Mouse (Mus musculus): ENCODE measurements around the gene Taf15.

Gene Taf15

DNA sequence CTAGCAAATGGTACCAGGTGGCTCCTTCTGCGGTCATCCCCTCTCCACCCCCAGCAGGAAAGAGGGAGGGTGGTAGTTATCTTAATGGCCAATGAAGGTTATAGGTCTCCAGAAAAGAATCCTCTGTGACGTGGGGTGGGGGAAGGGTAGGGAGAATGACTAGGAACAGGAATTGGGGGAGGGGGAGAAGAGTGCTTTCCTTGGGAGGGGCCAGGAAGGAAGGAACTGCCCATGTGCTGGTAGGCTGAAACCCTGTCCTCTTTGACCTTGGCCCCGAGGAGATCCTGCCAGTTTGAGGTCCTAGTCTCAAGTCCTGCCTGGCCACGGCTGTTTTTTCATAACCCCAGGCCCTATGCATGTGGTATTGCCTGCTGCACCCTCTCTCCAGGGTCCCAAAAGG lies 23.6 kb upstream of the Taf15 start:
- no peak for TF ChIP-seq NANOG (IDR thresholded peaks at IDR 0.05; ENCODE audit: borderline replicate concordance, low read length)
- no peak for TF ChIP-seq CTCF (conservative IDR thresholded peaks at IDR 0.05; ENCODE audit: low read length)
- TF ChIP-seq POU5F1 (IDR thresholded peaks at IDR 0.05; ENCODE audit: borderline replicate concordance, low read length) = no peak
- Histone ChIP-seq H3K9me3 (ENCODE audit: low read length) (no peaks in the 10 kb centered on the region), H3K27me3 (ENCODE audit: insufficient read depth, low read length) (peaks cover 33% of the 10 kb centered on the region), H3K4me3 (replicated peaks; ENCODE audit: low read length) (peak overlapping the region; percentile 41), H3K4me1 (replicated peaks; ENCODE audit: low read depth, low read length) (peaks cover 54% of the 10 kb centered on the region), H3K36me3 (ENCODE audit: insufficient read depth, low read length) (no peaks in the 10 kb centered on the region)

DNA sequence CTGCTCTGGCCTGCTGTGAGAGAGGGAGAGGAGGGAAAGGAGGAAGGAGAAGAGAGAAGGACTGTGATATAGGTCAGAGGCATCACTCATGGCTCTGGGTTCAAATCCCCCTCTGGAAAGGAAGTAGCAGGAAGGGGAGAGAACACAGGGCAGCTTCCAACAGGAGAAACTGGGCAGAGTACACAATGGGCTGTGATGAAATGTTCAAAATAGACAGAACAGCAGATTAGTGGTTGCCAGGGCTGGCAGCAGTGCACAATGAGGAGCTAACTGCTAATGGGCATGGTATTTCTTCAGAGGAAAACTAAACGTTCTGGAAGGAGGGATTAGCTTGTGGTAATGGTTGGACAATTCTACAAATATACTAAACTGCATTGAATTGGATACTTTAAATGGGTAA lies 22.3 kb upstream of the Taf15 start:
- no peaks in the 10 kb centered on the region for H3K9me3 ChIP-seq (ENCODE audit: low read length)
- no peaks in the 10 kb centered on the region for H3K36me3 ChIP-seq (ENCODE audit: insufficient read depth, low read length)
- peaks cover 54% of the 10 kb centered on the region for H3K4me1 ChIP-seq (replicated peaks; ENCODE audit: low read depth, low read length)
- TF ChIP-seq POU5F1 (IDR thresholded peaks at IDR 0.05; ENCODE audit: borderline replicate concordance, low read length) (no peak), NANOG (IDR thresholded peaks at IDR 0.05; ENCODE audit: borderline replicate concordance, low read length) (no peak), CTCF (conservative IDR thresholded peaks at IDR 0.05; ENCODE audit: low read length) (no peak)
- peaks cover 20% of the 10 kb centered on the region for H3K27me3 ChIP-seq (ENCODE audit: insufficient read depth, low read length)
- H3K4me3 ChIP-seq (replicated peaks; ENCODE audit: low read length) = no peak overlapping the region

DNA sequence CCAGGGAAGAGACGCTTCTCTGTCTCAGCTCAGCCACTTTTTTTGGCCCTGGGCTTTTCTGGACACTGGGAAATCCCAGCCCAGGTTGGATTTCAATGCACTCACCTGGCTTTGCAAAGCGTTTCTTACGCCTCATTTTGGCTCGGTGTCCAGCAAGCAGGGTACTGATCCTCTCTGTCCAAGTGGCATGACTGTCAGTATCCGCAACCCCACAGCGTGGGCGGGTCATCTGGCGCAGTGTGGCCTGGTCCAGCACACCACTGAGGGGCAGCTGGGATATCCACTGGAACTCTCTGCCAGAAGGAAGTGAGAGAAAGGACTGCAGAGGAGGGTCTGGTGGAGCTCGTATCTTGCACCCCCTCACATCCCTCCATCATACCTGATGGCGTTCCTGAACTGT lies 21.6 kb upstream of the Taf15 start:
- H3K36me3 ChIP-seq (ENCODE audit: insufficient read depth, low read length) = no peaks in the 10 kb centered on the region
- peaks cover 61% of the 10 kb centered on the region for H3K4me1 ChIP-seq (replicated peaks; ENCODE audit: low read depth, low read length)
- H3K27me3 ChIP-seq (ENCODE audit: insufficient read depth, low read length) = peaks cover 13% of the 10 kb centered on the region
- H3K4me3 ChIP-seq (replicated peaks; ENCODE audit: low read length) = peak overlapping the region; percentile 49
- no peaks in the 10 kb centered on the region for H3K9me3 ChIP-seq (ENCODE audit: low read length)
- TF ChIP-seq NANOG (IDR thresholded peaks at IDR 0.05; ENCODE audit: borderline replicate concordance, low read length) = no peak
- TF ChIP-seq POU5F1 (IDR thresholded peaks at IDR 0.05; ENCODE audit: borderline replicate concordance, low read length) = no peak

DNA sequence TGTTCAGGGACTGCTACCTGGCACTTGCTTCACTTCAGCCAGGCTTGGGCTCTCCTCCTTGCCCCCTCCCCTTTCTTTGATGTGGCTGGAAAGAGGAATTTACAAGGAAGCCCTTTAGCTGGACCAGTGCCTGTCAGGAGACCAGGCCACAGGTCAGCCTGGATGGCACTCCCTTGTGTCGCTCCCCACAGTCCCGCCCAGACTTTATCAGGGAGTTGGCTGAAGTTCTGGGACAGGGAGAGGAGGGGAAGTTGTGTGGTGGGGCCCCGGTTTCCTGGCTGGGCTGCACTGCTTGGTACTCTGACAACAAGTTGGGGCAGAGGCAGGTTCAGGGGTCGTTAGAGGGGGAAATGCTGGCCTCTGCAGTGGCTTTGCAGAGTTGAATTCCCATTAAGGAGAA lies 18.3 kb upstream of the Taf15 start:
- Histone ChIP-seq H3K4me3 (replicated peaks; ENCODE audit: low read length) (peak overlapping the region; percentile 20; the same call in 1 of the 2 replicates), H3K36me3 (ENCODE audit: insufficient read depth, low read length) (no peaks in the 10 kb centered on the region), H3K27me3 (ENCODE audit: insufficient read depth, low read length) (peaks cover 6% of the 10 kb centered on the region; the same call in 1 of the 2 replicates), H3K9me3 (ENCODE audit: low read length) (no peaks in the 10 kb centered on the region), H3K4me1 (replicated peaks; ENCODE audit: low read depth, low read length) (peaks cover 34% of the 10 kb centered on the region)
- TF ChIP-seq NANOG (IDR thresholded peaks at IDR 0.05; ENCODE audit: borderline replicate concordance, low read length) (no peak), CTCF (conservative IDR thresholded peaks at IDR 0.05; ENCODE audit: low read length) (no peak), POU5F1 (IDR thresholded peaks at IDR 0.05; ENCODE audit: borderline replicate concordance, low read length) (no peak)

DNA sequence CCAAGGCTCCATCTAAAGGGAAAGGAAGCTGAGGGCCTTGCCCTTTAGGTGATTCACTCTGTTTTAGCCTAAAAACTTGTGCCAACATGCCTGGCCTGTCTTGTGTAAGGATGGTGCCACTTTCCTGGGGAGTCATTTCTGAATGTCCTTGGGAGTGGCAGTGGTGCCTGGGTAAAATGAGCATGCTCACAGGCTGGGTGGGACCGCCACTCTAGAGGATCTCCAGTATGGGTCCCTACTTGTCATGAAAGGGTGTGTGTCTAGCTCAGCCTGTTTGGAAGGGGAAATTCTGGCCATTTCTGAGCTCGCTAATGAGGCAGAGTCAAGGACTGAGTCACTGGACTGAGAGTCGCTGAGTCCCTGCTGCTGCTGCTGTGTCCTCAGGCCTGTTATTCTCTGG lies 17.3 kb upstream of the Taf15 start:
- Histone ChIP-seq H3K36me3 (ENCODE audit: insufficient read depth, low read length) (no peaks in the 10 kb centered on the region), H3K27me3 (ENCODE audit: insufficient read depth, low read length) (peaks cover 11% of the 10 kb centered on the region), H3K4me3 (replicated peaks; ENCODE audit: low read length) (no peak overlapping the region), H3K4me1 (replicated peaks; ENCODE audit: low read depth, low read length) (peaks cover 23% of the 10 kb centered on the region), H3K9me3 (ENCODE audit: low read length) (no peaks in the 10 kb centered on the region)
- TF ChIP-seq CTCF (conservative IDR thresholded peaks at IDR 0.05; ENCODE audit: low read length) = no peak

DNA sequence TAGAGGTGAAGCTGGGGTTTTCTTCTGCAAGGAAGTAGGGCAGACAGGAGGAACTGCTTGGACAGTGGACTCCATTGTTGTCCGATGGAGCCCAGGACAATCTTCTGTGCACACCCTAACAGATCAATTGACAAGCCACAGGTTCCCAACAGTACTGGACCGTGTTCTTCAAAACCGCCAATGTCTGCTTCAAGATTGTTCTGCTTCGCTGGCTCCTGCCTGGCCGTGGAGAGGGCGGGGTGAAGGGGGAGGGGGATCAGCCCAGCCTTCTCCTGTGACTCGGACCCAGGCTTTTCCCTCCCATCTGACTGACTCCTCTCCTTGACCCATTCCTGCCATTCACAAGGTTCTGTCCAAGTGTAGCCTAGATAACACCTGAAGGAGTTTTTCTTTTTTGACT lies 15.6 kb upstream of the Taf15 start:
- Histone ChIP-seq H3K27me3 (ENCODE audit: insufficient read depth, low read length) (peaks cover 25% of the 10 kb centered on the region), H3K9me3 (ENCODE audit: low read length) (no peaks in the 10 kb centered on the region), H3K4me3 (replicated peaks; ENCODE audit: low read length) (no peak overlapping the region), H3K4me1 (replicated peaks; ENCODE audit: low read depth, low read length) (peaks cover 21% of the 10 kb centered on the region), H3K36me3 (ENCODE audit: insufficient read depth, low read length) (no peaks in the 10 kb centered on the region)
- TF ChIP-seq CTCF (conservative IDR thresholded peaks at IDR 0.05; ENCODE audit: low read length) = no peak

DNA sequence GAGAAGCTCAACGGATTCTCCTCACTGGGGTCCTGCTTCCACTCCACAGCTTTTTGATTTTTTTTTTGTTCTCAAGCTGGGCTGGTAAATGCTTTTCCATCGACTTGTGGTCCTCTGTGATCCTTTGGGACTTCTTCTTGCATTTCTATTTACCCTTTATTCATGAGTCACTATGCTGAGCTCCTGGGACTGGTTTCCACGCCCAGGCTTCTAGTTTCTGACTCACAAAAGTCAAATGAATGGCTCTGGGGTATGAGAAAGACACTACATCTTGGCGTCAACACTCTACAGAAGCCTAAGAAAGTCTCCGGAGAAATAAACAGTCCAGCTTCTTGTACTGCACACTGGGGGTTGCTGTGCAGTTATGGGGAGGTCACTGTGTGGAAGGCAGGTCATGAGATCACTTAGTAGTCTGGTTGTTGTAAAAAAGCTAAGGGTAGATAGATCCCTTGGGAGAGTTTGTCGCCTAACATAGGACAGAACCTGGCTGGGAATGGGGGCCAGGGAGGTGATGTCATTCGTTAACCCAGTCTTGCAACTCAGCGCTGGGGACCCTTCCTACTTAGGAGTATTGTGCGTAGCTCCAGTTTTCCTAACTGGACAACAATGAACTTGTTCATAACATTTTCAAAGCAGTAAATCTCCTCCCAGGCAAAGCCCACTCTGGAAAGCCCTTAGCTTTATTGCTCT lies 14.8 kb upstream of the Taf15 start:
- no peaks in the 10 kb centered on the region for H3K36me3 ChIP-seq (ENCODE audit: insufficient read depth, low read length)
- peaks cover 25% of the 10 kb centered on the region for H3K4me1 ChIP-seq (replicated peaks; ENCODE audit: low read depth, low read length)
- H3K4me3 ChIP-seq (replicated peaks; ENCODE audit: low read length) = no peak overlapping the region
- TF ChIP-seq NANOG (IDR thresholded peaks at IDR 0.05; ENCODE audit: borderline replicate concordance, low read length) (no peak), POU5F1 (IDR thresholded peaks at IDR 0.05; ENCODE audit: borderline replicate concordance, low read length) (no peak), CTCF (conservative IDR thresholded peaks at IDR 0.05; ENCODE audit: low read length) (no peak)
- H3K9me3 ChIP-seq (ENCODE audit: low read length) = no peaks in the 10 kb centered on the region
- H3K27me3 ChIP-seq (ENCODE audit: insufficient read depth, low read length) = peaks cover 33% of the 10 kb centered on the region

DNA sequence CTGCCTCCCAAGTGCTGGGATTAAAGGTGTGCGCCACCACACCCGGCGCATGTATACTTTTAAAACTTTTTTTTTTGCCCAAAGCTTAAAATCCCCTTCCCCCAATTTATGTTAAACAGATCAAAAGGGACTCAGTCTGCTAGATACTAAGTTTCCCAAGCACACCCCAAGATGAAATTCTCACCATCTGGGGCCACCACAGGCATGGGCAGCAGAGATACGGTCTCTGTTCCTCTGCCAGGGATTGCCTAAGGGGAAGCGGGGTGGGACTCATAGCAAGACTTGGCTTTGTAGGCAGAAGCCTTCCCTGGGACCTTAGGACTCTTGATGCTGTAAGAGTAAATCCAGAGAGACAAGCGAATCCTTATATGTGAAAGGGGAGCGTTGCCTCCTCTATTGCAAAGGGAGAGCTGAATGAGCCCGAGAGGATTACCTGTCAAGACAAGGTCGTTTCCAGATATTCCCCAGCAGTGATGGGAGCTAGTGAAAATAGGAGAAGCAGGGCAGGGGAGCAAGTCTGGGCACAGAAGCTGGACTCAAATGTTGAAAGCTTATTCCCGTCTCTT lies 11.3 kb upstream of the Taf15 start:
- H3K36me3 ChIP-seq (ENCODE audit: insufficient read depth, low read length) = no peaks in the 10 kb centered on the region
- TF ChIP-seq NANOG (IDR thresholded peaks at IDR 0.05; ENCODE audit: borderline replicate concordance, low read length) = no peak
- no peak for TF ChIP-seq POU5F1 (IDR thresholded peaks at IDR 0.05; ENCODE audit: borderline replicate concordance, low read length)
- TF ChIP-seq CTCF (conservative IDR thresholded peaks at IDR 0.05; ENCODE audit: low read length) = no peak
- H3K4me1 ChIP-seq (replicated peaks; ENCODE audit: low read depth, low read length) = peaks cover 10% of the 10 kb centered on the region; the same call in 1 of the 2 replicates
- H3K9me3 ChIP-seq (ENCODE audit: low read length) = peaks cover 21% of the 10 kb centered on the region
- H3K27me3 ChIP-seq (ENCODE audit: insufficient read depth, low read length) = peaks cover 59% of the 10 kb centered on the region
- H3K4me3 ChIP-seq (replicated peaks; ENCODE audit: low read length) = no peak overlapping the region

DNA sequence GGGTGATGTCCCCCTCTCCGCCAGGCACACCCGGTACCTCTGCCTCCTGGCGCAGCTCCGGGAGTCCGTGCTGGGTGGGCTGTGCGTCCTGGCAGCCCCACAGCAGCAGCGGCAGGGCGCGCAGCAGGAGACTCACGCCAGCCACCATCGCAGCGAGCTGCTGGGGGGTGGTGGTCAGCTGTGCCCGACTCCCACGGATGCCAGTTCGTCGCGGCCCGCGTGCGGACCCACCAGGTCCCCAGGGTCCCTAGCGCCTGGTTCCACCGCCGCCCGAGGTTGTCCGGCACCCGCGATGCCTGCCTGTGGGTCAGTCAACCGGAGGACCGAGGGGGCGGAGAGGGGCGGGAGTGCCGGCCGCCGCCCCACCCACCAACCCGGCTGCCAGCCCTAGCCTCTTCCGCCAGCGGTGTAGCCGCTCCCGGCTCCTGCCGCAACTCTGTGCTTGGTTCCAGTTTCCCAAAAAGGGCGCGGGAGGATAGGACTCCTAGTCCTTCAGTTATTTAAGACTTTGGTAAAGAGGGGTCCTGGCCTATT lies 10.1 kb upstream of the Taf15 start, which contains the start of gene Mmp28:
TSS of gene Mmp28 (minus strand) at position 361 of the 534 bp plus-strand sequence.
- TF ChIP-seq POU5F1 (IDR thresholded peaks at IDR 0.05; ENCODE audit: borderline replicate concordance, low read length) (no peak), NANOG (IDR thresholded peaks at IDR 0.05; ENCODE audit: borderline replicate concordance, low read length) (no peak), CTCF (conservative IDR thresholded peaks at IDR 0.05; ENCODE audit: low read length) (no peak)
- Histone ChIP-seq H3K27me3 (ENCODE audit: insufficient read depth, low read length) (peaks cover 53% of the 10 kb centered on the region), H3K36me3 (ENCODE audit: insufficient read depth, low read length) (no peaks in the 10 kb centered on the region), H3K4me3 (replicated peaks; ENCODE audit: low read length) (peak within 1 kb of the TSS; percentile 84), H3K4me1 (replicated peaks; ENCODE audit: low read depth, low read length) (peaks cover 10% of the 10 kb centered on the region; the same call in 1 of the 2 replicates), H3K9me3 (ENCODE audit: low read length) (peaks cover 33% of the 10 kb centered on the region)

Measured in E14TG2a.4 (cell line).